Mouse (Mus musculus) urinary bladder, postnatal 4 days (tissue): ENCODE data around the gene Xrcc3.

Experiments
- DNase-seq, 2 experiments: peaks; one replicate each; pipeline ENCODE4 v3.0.0; 2021 to 2022; ENCODE audit warnings: low spot score in 2 of 2

Gene Xrcc3

DNA sequence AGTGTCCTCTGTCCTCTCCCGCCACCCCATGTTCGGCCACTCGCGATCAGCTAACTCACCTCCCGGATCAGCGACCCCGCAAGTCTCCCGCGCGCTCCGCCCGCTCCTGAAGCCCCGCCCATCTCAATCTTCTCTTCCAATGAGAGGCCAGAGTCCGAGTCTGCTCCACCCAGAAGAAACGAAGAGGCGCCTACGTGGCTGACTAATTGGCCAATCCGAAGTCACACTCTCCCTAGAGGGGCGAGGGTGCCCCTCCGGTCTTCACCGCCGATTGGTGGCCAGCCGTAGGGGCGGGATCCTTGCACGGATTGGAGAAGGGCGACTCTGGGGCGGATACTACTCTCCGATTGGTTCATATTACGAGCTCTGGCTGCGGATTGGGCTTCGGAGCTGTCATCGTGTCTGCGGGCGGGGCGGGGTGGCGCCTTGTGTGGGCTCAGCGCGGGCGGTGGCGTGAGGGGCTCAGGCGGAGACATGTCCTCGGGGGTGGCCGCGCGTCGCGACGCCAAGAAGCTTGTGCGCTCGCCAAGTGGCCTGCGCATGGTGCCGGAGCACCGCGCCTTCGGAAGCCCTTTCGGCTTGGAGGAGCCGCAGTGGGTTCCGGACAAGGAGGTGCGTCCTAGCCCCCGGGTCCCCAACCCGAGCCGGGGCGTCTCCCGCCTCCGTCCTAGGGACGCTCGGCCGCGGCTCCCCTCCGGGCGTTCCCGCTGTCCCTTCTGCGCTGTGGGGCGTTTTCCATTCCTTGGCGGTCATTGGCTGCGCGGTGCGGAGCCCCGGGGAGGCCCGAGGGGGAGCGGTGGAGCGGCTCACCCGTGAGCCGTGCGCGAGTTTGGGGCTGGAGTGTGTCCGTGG is at the start of gene Xrcc3, which contains the start of gene Zfyve21:
TSS of gene Xrcc3 (minus strand) at position 108 of the 852 bp plus-strand sequence.
TSS of gene Zfyve21 (plus strand) at position 405 of the 852 bp plus-strand sequence.
- DNase-seq, result peak; percentile 98

DNA sequence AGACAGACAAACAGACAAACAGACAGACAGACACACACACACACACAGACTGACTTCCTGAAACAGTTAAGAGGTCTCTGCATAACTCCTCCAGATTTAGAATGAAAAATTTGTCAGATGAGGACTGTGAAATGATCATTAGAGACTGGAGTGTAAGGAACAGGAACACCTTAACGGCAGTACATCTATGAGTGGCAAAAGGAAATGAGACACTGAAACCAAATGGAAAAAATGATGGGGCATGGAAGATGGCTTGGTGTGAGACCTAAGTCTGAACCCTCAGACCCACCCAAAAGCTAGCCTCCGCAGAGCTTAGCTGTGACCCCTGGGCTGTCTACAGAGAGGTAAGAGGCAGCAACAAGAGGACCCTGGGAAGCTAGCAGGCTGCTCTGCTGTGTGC is 41.8 kb upstream of the Xrcc3 start:
- DNase-seq, result no peak

DNA sequence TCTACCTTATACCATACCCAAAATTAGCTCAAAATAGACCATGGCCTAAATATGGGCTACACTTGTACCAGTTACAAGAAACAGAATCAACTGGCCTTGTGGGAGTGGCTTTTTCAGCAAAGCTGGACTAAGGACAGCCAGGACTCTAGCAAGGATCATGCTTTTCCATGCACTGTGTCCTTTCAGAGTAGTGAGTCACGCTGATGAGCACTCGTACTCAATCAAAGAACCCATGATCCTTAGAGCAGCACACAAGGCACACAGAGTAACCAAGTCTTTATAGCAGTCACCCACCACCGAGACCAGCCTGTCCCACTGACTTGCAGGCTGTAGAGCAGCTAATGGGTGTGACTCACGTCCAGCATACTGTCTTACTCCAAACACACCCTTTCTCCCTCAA is 39.9 kb upstream of the Xrcc3 start:
- DNase-seq, result no peak

GRCm38 (mm10) chr12:111853011-111853436 is 39.4 kb upstream of the Xrcc3 start:
- peak in 1 of 2 experiments; percentile 37 for DNase-seq

DNA sequence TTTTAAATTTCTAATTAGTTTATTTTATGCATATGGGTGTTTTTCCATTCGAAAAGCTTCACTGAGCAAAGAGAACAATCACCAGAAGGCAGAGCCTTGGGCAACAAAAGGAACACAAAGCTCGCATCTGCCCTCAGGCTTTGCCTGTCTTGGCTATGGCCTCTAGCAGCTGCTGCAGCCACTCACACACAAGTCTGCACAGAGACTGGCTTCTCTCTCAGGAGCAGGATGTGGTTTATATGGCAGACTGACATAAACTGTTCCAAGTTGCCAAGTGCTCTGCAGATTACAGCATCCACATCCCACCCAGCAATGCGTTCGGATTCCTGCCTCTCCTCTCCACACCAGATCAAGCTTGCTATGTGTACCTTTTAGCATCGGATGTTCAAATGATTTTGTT is 38.1 kb upstream of the Xrcc3 start:
- DNase-seq, result no peak

DNA sequence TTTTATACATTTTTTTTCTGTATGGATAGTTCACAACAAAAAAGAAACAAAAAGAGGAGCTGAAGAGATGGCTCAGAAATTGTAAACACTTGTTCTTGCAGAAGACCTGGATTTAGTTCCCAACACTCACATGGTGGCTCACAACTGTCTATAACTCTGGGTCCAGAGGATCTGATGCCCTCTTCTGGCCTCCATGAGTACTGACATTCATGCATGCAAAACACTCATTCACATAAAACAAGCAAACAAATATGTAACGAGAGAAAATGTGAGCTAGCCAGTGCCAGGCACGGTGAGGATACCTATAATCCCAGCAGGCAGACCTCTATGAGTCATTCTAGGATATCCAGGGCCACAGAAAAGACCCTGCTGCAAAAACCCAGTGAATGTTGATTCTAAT is 37.6 kb upstream of the Xrcc3 start:
- no peak for DNase-seq

DNA sequence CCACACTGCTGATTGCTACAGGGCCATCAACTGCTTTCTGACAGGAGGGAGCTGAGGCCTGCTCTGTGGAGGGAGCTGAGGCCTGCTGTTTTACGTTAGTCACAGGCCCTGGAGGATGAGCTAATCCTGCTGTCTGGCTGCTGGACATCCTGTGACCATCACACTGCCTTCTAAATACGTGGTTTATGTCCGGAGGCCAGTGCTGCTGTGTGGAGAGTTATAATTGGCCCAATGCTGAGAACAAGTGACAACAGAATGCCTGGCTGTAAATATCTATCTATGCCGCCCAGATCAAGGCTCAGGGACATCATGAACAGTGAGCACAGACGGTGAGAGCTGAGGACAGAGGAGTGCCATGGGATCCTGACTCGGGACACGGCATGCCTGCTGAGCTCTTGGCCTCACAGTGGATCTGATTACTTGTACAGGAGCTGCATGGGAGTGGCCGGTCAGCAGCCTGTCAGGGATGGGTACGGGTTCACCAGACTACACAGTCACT is 34.7 kb upstream of the Xrcc3 start:
- DNase-seq, result no peak

GRCm38 (mm10) chr12:111846815-111847214 is 33.1 kb upstream of the Xrcc3 start:
- DNase-seq, result no peak

DNA sequence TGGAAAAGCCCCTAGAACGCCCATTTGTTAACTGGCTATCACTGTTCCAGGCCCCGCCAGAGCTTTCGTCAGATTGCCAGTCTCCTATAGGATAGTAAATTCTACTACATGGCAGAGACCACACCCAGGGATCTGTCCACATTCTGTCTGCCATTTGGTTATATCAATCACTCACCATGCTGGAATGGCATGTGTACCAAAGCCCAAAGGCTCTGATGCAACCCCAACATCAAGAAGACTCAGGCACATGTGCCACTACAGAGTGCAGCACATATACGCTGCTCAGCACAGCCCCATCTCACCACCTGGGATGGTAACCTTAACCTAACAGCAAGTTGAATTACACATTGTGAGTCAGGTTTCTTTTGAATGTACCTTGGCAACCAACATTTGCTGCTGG is 32.3 kb upstream of the Xrcc3 start:
- no peak for DNase-seq

DNA sequence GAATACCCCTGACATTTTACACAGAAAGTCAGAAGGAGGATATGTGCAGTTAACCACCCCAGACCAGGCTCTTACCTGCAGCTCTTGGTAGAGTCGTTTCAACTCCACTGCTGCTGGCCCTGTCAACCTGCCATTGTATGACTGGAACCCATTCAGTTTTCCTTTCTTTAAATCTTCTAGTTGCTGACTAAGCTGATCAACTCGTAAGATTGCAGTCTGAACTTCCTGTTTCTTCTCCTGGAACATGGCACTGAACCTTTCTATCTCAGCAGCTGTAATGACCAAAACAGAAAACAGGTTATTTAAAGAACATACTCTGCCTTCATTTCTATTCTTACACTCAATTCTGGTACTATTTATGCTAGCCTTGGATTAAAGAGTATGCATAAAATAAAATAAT is 29.8 kb upstream of the Xrcc3 start:
- no peak for DNase-seq

- no peak for DNase-seq
Measured at GRCm38 (mm10) chr12:111842565-111843433, 29.1 kb upstream of the Xrcc3 start.

- DNase-seq, result no peak
Measured at GRCm38 (mm10) chr12:111833457-111833856, 19.8 kb upstream of the Xrcc3 start.

GRCm38 (mm10) chr12:111832643-111833042 is 19.0 kb upstream of the Xrcc3 start:
- no peak for DNase-seq

DNA sequence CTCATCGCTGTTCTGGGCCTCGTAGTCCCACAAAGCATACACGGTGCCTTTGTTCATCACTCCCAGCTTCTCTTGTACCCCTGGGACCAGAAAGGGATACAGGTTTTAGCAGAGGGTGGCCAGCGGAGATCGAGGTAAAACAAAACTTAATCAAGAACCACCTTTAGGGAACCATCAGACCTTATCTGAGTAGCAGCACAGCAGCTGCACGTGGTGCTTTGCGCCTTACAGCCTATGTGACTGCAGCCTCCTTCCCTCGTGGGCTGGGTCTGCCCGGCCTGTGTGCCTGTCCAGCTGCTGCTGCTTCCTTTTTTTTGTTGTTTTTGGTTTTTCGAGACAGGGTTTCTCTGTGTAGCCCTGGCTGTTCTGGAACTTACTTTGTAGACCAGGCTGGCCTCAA is 16.7 kb upstream of the Xrcc3 start:
- DNase-seq, result no peak

GRCm38 (mm10) chr12:111829954-111830353 is 16.3 kb upstream of the Xrcc3 start:
- DNase-seq, result no peak

DNA sequence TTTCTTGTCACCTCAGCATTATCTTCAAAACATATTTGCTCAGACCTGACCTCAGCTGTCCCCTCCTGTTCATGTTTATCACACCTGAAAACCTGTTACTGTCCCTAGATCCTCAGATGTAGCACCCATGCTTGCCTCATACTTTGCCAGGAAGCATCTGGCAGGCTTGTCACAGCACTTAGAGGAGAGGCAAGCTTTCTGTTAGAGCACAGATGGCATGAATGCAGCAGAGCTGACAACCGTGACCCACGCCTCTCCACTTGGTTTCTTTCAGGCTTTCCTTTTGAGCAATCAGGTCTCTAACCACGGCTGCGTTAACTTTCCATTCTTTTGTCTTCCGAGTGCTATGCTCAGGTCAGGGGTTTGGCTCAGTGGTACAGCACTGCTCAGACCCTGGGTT is 15.8 kb upstream of the Xrcc3 start:
- DNase-seq, result no peak

DNA sequence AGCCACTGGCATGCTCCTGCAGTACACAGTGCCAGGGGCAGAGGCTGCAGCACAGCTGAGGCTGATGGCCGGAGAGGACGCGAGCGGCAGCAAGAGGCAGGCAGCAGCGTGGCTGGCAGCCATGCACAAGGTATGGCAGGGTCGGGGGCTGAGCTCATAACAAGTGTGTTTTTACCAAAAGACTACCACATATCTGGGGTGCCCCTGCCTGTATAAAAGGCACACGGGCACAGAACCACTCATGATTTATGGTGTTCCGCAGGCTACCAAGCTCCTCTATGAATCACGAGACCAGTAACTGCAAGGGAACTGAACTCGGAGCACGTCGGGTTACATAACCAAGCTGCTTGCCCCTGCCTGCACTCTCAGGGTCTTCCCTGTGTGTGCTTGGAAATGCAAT is 13.9 kb upstream of the Xrcc3 start:
- DNase-seq, result no peak

DNA sequence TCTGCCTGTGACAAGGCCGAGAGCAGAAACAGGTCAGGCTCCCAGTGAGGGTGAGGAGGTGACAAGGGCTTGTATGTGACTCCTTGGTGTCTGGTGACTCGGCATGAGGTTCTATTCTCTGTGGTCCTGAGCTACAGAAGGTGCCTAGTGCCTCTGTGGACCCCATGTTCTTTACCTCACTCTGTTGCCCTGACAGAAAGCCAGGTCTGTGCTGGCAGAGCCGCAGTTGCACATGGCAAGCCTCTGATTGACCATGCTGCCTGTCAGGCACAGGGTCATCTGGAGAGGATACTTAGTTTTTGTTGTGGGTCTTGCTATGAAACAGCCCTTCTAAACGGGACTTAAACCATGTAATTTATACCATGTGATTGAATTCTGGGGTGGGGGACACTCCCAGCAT is 8.3 kb upstream of the Xrcc3 start:
- DNase-seq, result no peak

DNA sequence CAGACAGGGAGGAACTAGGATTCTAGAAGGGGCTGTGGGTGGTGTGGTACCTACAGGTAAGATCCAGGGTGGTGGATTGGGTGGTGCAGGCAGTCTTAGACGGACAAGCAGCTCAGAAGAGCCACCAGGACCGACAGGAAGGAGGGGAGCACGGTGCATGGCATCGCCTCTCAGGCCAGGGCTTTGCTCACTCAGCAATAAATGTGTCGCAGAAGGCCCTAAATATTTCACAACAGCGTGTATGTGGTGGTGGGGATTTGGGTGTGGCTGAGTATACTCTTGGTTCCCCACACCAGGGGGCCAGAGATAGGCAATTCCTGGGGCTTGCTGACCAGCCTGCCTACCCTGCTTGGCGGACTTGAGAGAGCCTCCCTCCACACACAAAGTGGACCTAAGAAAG is 7.0 kb upstream of the Xrcc3 start:
- no peak for DNase-seq

DNA sequence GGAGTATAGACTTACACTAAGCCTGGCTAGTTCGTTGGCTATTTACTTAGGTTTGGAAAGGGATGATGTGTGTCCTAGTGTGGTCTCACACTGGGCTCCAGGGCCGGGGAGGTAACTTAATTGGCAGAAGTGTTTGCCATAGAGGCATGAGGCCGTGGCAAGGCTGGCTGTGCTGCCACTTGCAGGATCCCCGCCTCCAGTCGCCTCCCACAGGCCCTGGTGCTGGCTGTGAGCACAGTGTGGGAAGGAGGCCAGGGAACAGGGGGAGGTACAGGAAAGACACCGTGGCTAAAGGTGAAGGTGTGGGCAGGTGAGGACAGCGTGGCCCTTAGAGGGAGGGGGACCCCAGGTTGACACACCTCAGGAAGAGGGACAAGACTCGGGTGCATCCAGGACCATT is 6.3 kb upstream of the Xrcc3 start:
- no peak for DNase-seq

GRCm38 (mm10) chr12:111817991-111818390 is 4.3 kb upstream of the Xrcc3 start:
- no peak for DNase-seq

GRCm38 (mm10) chr12:111816967-111817366 is 3.3 kb upstream of the Xrcc3 start:
- DNase-seq, result no peak

DNA sequence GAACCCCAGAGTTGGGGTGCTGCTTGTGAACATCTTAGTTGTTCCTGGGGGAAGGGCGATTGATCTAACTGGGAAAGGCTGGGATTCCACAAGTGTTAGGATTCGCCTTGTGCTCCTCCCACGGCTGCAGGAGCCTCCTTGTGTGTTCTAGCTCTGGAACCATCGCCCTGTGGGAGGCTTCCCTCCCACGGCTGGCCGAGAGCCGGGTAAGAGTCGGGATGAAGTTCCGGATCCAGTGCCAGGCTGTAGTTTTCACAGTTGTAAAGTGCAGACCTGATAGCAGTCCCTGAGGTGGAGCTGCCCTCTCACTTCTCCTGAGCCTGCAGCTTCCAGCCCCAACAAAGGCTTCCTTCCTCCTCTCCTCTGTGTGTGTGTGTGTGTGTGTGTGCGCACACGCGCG is 2.9 kb upstream of the Xrcc3 start:
- DNase-seq, result peak; percentile 66 to 67
